Mouse (Mus musculus): ENCODE measurements around the gene Gbp5.
"Not testable (repeated sequence)": the region's sequence is repeated elsewhere in the genome, so short reads cannot be mapped to it uniquely, and the experiment has no call there.

- TF ChIP-seq CTCF (IDR thresholded peaks at IDR 0.05); POLR2A (IDR thresholded peaks at IDR 0.05; ENCODE audit: insufficient read depth, low read depth, low read length): not testable (repeated sequence)
Observed at GRCm38 (mm10) chr3:142567490-142567889, 73.7 kb downstream of the Gbp5 start.
